Mouse (Mus musculus) urinary bladder, postnatal 10 days (tissue): ENCODE measurements around the gene Mta2.

Experiments
- DNase-seq: peaks from one replicate; pipeline ENCODE4 v3.0.0; 2022; ENCODE audit warnings: low spot score

Mta2 gene

GRCm38 (mm10) chr19:8929224-8930088, 12.2 kb upstream of the Mta2 start, which contains the start of the genes Rom1 and Eml3:
Gene Rom1 (minus strand): TSS chr19:8929356.
Gene Eml3 (plus strand): TSS chr19:8929552.
- no peak for DNase-seq

GRCm38 (mm10) chr19:8930117-8930516, 11.6 kb upstream of the Mta2 start:
- DNase-seq = no peak

GRCm38 (mm10) chr19:8930771-8931170, 10.9 kb upstream of the Mta2 start:
- no peak for DNase-seq

GRCm38 (mm10) chr19:8936736-8937135, 4.9 kb upstream of the Mta2 start:
- DNase-seq = no peak

GRCm38 (mm10) chr19:8940526-8941133, 1.0 kb upstream of the Mta2 start:
- DNase-seq = no peak

GRCm38 (mm10) chr19:8941136-8941514, 550 bp upstream of the Mta2 start:
- no peak for DNase-seq

GRCm38 (mm10) chr19:8942276-8942964, 745 bp downstream of the Mta2 start:
- no peak for DNase-seq

GRCm38 (mm10) chr19:8943047-8943446, 1.4 kb downstream of the Mta2 start:
- no peak for DNase-seq

- DNase-seq = no peak
These were observed 2.4 kb downstream of the Mta2 start for GRCm38 (mm10) chr19:8944062-8944461.

GRCm38 (mm10) chr19:8944750-8945149, 3.1 kb downstream of the Mta2 start:
- DNase-seq = peak; percentile 57

- DNase-seq = no peak
These were observed 3.6 kb downstream of the Mta2 start for GRCm38 (mm10) chr19:8945251-8945650.

- no peak for DNase-seq
These were observed 5.3 kb downstream of the Mta2 start for GRCm38 (mm10) chr19:8946929-8947328.

GRCm38 (mm10) chr19:8950190-8950589, 8.5 kb downstream of the Mta2 start:
- no peak for DNase-seq

GRCm38 (mm10) chr19:8952241-8952640, 10.6 kb downstream of the Mta2 start:
- DNase-seq = no peak

GRCm38 (mm10) chr19:8953135-8954039, 11.7 kb downstream of the Mta2 start, which contains the start of gene Tut1:
Gene Tut1 (plus strand): TSS chr19:8953847.
- DNase-seq = peak; percentile 62

- no peak for DNase-seq
These were observed 12.5 kb downstream of the Mta2 start for GRCm38 (mm10) chr19:8954171-8954570.

- DNase-seq = no peak
These were observed 20.6 kb downstream of the Mta2 start for GRCm38 (mm10) chr19:8962256-8962655.

- DNase-seq = no peak
These were observed 23.4 kb downstream of the Mta2 start for GRCm38 (mm10) chr19:8965075-8965474.

GRCm38 (mm10) chr19:8965771-8966170, 24.1 kb downstream of the Mta2 start:
- no peak for DNase-seq

- DNase-seq = no peak
These were observed 24.5 kb downstream of the Mta2 start for GRCm38 (mm10) chr19:8966198-8966589.

- peak; percentile 95 for DNase-seq
These were observed 25.1 kb downstream of the Mta2 start, which contains the start of gene Eef1g for GRCm38 (mm10) chr19:8966590-8967372. Gene Eef1g (plus strand): TSS chr19:8967041.
